Mouse (Mus musculus): ENCODE results near the gene Ptpn21. TPM values are rescaled to one million over a fixed set of nuclear protein-coding genes. Genes with fewer than 3 reads are reported as not detected.
A peak's percentile ranks its signal among the peaks of the same experiment; 100 is the strongest.

Ptpn21 gene
- polyA plus RNA-seq, 1 experiment from 2014 or later: 8.6 TPM

- Histone ChIP-seq H3K9me3 (no peaks in the 10 kb centered on the region), H3K9ac (no peak overlapping the region), H3K4me2 (no peak overlapping the region), H3K36me3 (replicated peaks) (peaks cover 4% of the 10 kb centered on the region; the same call in 1 of the 2 replicates), H3K27ac (peak overlapping the region; percentile 71), H3K27me3 (no peaks in the 10 kb centered on the region), H3K4me3 (replicated peaks) (no peak overlapping the region), H3K4me1 (peaks cover 3% of the 10 kb centered on the region; the same call in 1 of the 2 replicates)
- WGBS: 56% methylated on average over 3 of the region's 3 CpGs
- peak; percentile 65; the same call in 1 of the 2 replicates for ATAC-seq (ENCODE audit: low FRiP score)
These were observed 16.6 kb downstream of the Ptpn21 start for GRCm38 (mm10) chr12:98720628-98721027.

DNA sequence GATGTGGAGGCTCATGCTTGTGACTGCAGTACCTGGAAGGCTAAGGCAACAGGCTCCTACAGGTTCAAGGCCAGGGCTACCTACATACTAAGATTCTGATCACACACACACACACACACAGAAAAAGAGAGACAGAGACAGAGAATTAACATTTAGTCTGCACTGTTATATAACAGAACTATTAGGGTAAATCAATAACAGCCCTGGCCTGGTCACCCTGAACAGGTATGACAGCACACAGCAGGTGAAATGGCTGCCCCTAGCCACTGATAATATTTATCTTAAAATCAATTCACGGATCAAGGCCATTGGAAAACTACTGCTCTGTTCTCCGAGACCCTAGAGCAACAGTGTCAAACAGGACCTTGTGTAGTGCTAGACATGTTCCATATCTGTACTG, 21.1 kb downstream of the Ptpn21 start:
- no peak overlapping the region for H3K27ac ChIP-seq
- H3K27me3 ChIP-seq: no peaks in the 10 kb centered on the region
- no peak for ATAC-seq (ENCODE audit: low FRiP score)
- H3K4me1 ChIP-seq: peaks cover 20% of the 10 kb centered on the region
- no peak overlapping the region for H3K4me2 ChIP-seq
- H3K4me3 ChIP-seq (replicated peaks): no peak overlapping the region
- WGBS: 92% methylated on average over 2 of the region's 2 CpGs
- no peaks in the 10 kb centered on the region for H3K36me3 ChIP-seq (replicated peaks)
- H3K9ac ChIP-seq: no peak overlapping the region
- no peaks in the 10 kb centered on the region for H3K9me3 ChIP-seq

DNA sequence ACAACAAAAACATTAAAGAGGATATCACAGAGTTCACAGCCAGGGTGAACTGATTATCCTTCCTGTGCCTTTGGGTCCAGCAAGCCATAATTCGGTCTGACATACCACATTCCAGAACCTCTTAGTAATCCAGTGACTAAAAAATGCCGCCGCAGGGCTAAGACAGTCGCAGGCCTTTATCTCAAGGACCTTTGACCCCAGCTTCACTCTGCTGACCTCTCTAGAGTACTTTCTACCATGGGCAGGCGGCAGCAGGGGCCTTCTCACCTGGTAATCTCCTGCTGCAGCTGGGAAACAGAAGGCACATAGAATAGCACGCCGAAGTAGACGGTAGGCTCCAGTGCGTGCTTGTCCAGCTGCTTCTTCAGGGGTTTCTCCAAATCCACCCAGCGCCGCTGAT, 22.4 kb downstream of the Ptpn21 start:
- H3K4me2 ChIP-seq: no peak overlapping the region
- 15% methylated on average over 11 of the region's 11 CpGs for WGBS
- peaks cover 2% of the 10 kb centered on the region; the same call in 1 of the 2 replicates for H3K36me3 ChIP-seq (replicated peaks)
- H3K9ac ChIP-seq: no peak overlapping the region
- H3K27me3 ChIP-seq: no peaks in the 10 kb centered on the region
- H3K27ac ChIP-seq: no peak overlapping the region
- no peaks in the 10 kb centered on the region for H3K9me3 ChIP-seq
- H3K4me1 ChIP-seq: peaks cover 18% of the 10 kb centered on the region
- no peak overlapping the region for H3K4me3 ChIP-seq (replicated peaks)
- no peak for ATAC-seq (ENCODE audit: low FRiP score)

DNA sequence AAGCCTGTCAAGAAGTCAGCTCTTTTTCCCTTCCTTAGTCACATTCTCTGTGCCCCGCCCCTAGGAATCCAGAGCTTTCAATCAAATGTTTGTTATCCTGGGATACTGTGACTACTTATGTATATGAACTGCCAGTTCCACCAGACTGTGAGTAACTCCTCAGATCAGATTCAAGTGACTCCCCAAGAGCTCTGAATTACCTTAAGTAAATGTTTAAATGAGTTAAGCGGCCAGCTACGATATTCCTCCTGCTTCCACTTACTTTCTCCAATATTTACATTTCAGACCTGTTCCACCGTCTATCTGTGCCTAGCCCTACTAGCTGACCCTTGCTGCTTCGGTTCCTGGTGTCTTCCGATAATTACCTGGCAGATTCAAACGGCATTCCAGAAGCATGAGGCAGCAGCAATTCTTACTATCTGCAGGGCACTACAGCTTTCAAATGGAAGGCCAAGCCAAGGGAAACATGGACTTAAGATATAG, 23.5 kb downstream of the Ptpn21 start:
- no peak overlapping the region for H3K4me3 ChIP-seq (replicated peaks)
- ATAC-seq (ENCODE audit: low FRiP score): no peak
- H3K9me3 ChIP-seq: no peaks in the 10 kb centered on the region
- no peak overlapping the region for H3K9ac ChIP-seq
- 62% methylated on average over 7 of the region's 7 CpGs for WGBS
- peaks cover 3% of the 10 kb centered on the region; the same call in 1 of the 2 replicates for H3K36me3 ChIP-seq (replicated peaks)
- no peaks in the 10 kb centered on the region for H3K27me3 ChIP-seq
- no peak overlapping the region for H3K27ac ChIP-seq
- H3K4me1 ChIP-seq: peaks cover 18% of the 10 kb centered on the region
- no peak overlapping the region for H3K4me2 ChIP-seq

- H3K27me3 ChIP-seq: no peaks in the 10 kb centered on the region
- 63% methylated on average over 6 of the region's 6 CpGs for WGBS
- no peak overlapping the region for H3K4me3 ChIP-seq (replicated peaks)
- H3K36me3 ChIP-seq (replicated peaks): peaks cover 7% of the 10 kb centered on the region; the same call in 1 of the 2 replicates
- H3K27ac ChIP-seq: no peak overlapping the region
- no peak for ATAC-seq (ENCODE audit: low FRiP score)
- no peaks in the 10 kb centered on the region for H3K9me3 ChIP-seq
- H3K9ac ChIP-seq: no peak overlapping the region
- peaks cover 18% of the 10 kb centered on the region for H3K4me1 ChIP-seq
- no peak overlapping the region for H3K4me2 ChIP-seq
These were observed 24.4 kb downstream of the Ptpn21 start for GRCm38 (mm10) chr12:98712819-98713218.

DNA sequence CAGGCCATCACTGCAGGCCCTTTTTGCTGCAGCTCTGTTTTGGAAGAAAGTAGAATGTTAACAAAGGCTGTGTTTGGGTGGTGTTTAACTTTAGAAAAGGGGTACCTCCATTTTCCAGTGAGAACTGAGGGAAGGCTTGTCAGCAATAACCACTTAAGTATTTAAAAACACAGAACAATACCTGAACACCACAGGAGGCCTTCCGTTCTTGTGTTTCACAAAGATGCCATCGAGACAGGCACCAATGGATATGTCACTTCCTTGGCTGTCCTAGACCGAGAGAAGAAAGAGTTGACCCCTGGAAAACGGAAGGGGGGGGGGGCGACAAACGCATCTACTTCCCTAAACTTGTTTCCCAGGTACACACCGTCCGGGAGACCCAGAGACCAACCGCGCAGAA, 33.2 kb downstream of the Ptpn21 start:
- no peaks in the 10 kb centered on the region for H3K4me1 ChIP-seq
- no peak overlapping the region for H3K4me2 ChIP-seq
- peaks cover 36% of the 10 kb centered on the region for H3K36me3 ChIP-seq (replicated peaks)
- H3K27me3 ChIP-seq: no peaks in the 10 kb centered on the region
- H3K4me3 ChIP-seq (replicated peaks): no peak overlapping the region
- no peaks in the 10 kb centered on the region for H3K9me3 ChIP-seq
- 80% methylated on average over 10 of the region's 10 CpGs for WGBS
- ATAC-seq (ENCODE audit: low FRiP score): no peak
- H3K27ac ChIP-seq: no peak overlapping the region
- no peak overlapping the region for H3K9ac ChIP-seq

- Histone ChIP-seq H3K4me1 (no peaks in the 10 kb centered on the region), H3K4me3 (replicated peaks) (no peak overlapping the region), H3K27me3 (no peaks in the 10 kb centered on the region), H3K9me3 (no peaks in the 10 kb centered on the region), H3K9ac (no peak overlapping the region), H3K4me2 (no peak overlapping the region), H3K27ac (no peak overlapping the region), H3K36me3 (replicated peaks) (peaks cover 36% of the 10 kb centered on the region)
- WGBS: 82% methylated on average over 2 of the region's 2 CpGs
- no peak for ATAC-seq (ENCODE audit: low FRiP score)
These were observed 33.7 kb downstream of the Ptpn21 start for GRCm38 (mm10) chr12:98703554-98703953.

DNA sequence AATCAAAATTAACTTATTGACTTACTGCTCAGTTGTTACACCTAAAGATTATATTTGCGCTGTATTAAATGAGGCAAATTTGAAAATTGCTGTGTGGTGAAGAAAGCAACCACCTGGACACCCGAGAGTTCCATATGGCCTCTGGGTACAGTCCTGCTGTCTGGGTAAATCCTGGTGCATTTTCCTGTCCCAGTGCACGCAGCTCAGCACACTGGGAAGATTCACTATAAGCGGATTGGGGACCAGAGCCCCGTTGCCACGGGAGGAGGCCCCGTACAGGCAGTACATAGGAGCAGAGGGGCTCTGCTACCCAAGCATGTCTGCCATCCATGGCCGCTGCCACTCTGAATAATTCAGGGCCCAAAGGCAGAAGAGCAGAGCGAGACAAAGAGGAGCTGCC, 35.6 kb downstream of the Ptpn21 start:
- Histone ChIP-seq H3K9ac (no peak overlapping the region), H3K4me3 (replicated peaks) (no peak overlapping the region), H3K36me3 (replicated peaks) (peaks cover 30% of the 10 kb centered on the region), H3K9me3 (no peaks in the 10 kb centered on the region), H3K4me2 (no peak overlapping the region), H3K27me3 (no peaks in the 10 kb centered on the region), H3K27ac (no peak overlapping the region), H3K4me1 (no peaks in the 10 kb centered on the region)
- no peak for ATAC-seq (ENCODE audit: low FRiP score)
- 85% methylated on average over 9 of the region's 9 CpGs for WGBS

DNA sequence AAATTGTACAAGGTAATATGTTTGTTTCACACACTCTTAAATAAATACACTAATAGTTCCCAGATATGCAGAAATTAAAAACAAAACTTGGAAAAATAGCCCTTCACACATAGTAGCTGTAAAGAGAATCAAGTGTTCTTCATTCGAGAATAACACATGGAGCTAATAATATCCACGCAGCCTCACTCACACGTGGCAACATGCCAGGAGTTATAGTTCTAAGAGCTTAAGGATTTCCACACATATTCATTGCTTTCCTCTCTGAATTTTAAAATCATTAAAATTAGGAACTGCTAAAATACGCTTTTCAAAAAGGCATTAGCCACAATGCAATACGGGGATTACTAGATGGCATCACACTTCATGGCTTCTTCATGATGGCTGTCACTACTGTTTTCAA, 40.0 kb downstream of the Ptpn21 start:
- Histone ChIP-seq H3K9ac (no peak overlapping the region), H3K27me3 (no peaks in the 10 kb centered on the region), H3K4me1 (no peaks in the 10 kb centered on the region; the same call in 1 of the 2 replicates), H3K9me3 (no peaks in the 10 kb centered on the region), H3K4me2 (no peak overlapping the region), H3K36me3 (replicated peaks) (peaks cover 16% of the 10 kb centered on the region), H3K4me3 (replicated peaks) (no peak overlapping the region), H3K27ac (no peak overlapping the region)
- no peak for ATAC-seq (ENCODE audit: low FRiP score)
- 86% methylated on average over 5 of the region's 5 CpGs for WGBS

GRCm38 (mm10) chr12:98690230-98690629, 47.0 kb downstream of the Ptpn21 start:
- WGBS: 88% methylated on average over 8 of the region's 8 CpGs
- Histone ChIP-seq H3K36me3 (replicated peaks) (peaks cover 58% of the 10 kb centered on the region), H3K9ac (no peak overlapping the region)

DNA sequence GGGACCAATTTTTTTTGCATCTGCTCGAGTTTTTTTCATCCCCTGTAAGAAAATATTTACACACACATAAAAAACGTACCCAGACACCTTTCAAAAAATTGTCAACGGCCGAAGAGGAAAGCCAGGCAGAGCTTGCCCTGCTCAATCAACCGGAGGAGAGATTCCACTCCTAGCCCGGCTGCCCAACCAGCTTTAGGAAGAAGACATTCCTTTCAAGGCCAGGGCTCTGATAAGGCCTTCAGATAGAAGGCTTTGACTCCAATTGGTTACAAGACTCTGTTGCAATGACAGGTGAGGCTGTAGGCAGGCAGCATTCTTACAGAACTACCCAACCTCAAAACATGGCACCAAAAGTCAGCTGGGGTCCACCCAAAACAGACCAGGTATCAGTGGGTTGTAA, 53.6 kb downstream of the Ptpn21 start:
- Histone ChIP-seq H3K9ac (no peak overlapping the region), H3K4me2 (no peak overlapping the region), H3K36me3 (replicated peaks) (peaks cover 55% of the 10 kb centered on the region), H3K27me3 (no peaks in the 10 kb centered on the region), H3K9me3 (no peaks in the 10 kb centered on the region), H3K4me3 (replicated peaks) (no peak overlapping the region), H3K27ac (no peak overlapping the region), H3K4me1 (no peaks in the 10 kb centered on the region)
- ATAC-seq (ENCODE audit: low FRiP score): no peak
- WGBS: 80% methylated on average over 6 of the region's 6 CpGs

More at GRCm38 (mm10) chr12:98690230-98690629, 47.0 kb downstream of the Ptpn21 start:
- H3K4me3 ChIP-seq (replicated peaks): no peak overlapping the region
- no peak for ATAC-seq (ENCODE audit: low FRiP score)
- H3K9me3 ChIP-seq: no peaks in the 10 kb centered on the region
- no peak overlapping the region for H3K4me2 ChIP-seq
- no peak overlapping the region for H3K27ac ChIP-seq
- no peaks in the 10 kb centered on the region for H3K27me3 ChIP-seq
- H3K4me1 ChIP-seq: no peaks in the 10 kb centered on the region; the same call in 1 of the 2 replicates

DNA sequence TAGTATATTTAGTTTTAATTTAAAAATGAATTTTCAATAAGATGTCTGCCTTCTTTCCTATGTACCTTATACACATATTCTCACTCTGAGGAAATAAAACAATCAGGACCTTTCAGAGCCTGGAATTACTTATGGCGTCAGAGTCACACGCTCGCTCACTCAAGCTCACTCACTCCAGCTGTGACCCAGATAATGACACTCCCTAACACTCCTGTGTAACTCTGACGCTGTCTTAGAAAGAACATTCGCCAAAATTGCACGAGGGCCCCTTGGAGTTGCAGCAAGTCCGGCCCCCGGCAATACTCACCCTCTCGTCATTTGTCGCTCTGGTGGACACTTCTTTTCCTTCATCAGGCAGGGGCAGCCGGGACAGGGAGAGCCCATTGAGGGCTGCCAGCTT, 54.0 kb downstream of the Ptpn21 start:
- Histone ChIP-seq H3K36me3 (replicated peaks) (peaks cover 55% of the 10 kb centered on the region), H3K4me3 (replicated peaks) (no peak overlapping the region), H3K9ac (no peak overlapping the region), H3K27me3 (no peaks in the 10 kb centered on the region), H3K4me2 (no peak overlapping the region), H3K9me3 (no peaks in the 10 kb centered on the region), H3K4me1 (no peaks in the 10 kb centered on the region), H3K27ac (no peak overlapping the region)
- 84% methylated on average over 11 of the region's 11 CpGs for WGBS
- ATAC-seq (ENCODE audit: low FRiP score): no peak

GRCm38 (mm10) chr12:98682196-98682595, 55.0 kb downstream of the Ptpn21 start:
- no peak overlapping the region for H3K4me3 ChIP-seq (replicated peaks)
- no peak overlapping the region for H3K9ac ChIP-seq
- H3K4me2 ChIP-seq: no peak overlapping the region
- peaks cover 53% of the 10 kb centered on the region for H3K36me3 ChIP-seq (replicated peaks)
- 83% methylated on average over 15 of the region's 15 CpGs for WGBS
- H3K27ac ChIP-seq: no peak overlapping the region
- H3K9me3 ChIP-seq: no peaks in the 10 kb centered on the region
- no peaks in the 10 kb centered on the region for H3K4me1 ChIP-seq
- H3K27me3 ChIP-seq: no peaks in the 10 kb centered on the region
- ATAC-seq (ENCODE audit: low FRiP score): no peak

All from forebrain, embryonic 12.5 days (tissue).